In the genomic region with DNA sequence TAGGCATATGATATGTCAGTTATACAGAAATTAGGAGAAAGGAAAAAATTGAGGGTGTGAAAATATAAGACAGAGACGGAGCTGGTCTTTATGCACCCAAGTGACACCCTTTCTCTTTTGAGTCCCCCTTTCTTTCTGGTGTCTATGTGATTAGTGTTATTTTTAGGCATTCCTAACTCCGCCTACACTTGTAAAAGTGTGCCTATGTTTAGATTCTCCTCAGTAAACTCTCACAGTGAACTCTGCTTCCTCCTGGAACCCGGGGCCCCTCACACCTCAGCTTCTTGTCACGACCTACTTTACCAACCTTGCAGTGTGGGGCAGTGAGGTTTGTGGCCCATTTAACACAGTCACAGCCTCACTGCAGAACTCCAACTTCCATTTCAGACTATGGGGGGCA, we compare ENCODE assay signal across 9 mouse cellular contexts.
"Had no signal": no experiment of that assay in that cellular context is flagged by ENCODE, and none has a peak within 500 bp of the region (broad histone marks: within the 10 kb centered on the region; RNA-seq: fewer than 3 reads in every experiment).

No protein-coding gene starts in this region.

- DNase-seq: kidney, postnatal 25 days; lung, adult 18-20 months; thymus, postnatal 4 days had no signal

- H3K27me3 ChIP-seq: midbrain, embryonic 12.5 days; neural tube, embryonic 12.5 days had no signal

- H3K4me2 ChIP-seq: limb, embryonic 12.5 days; midbrain, embryonic 12.5 days; neural tube, embryonic 12.5 days had no signal

- H3K4me1 ChIP-seq: neural tube, embryonic 12.5 days had no signal

- H3K9me3 ChIP-seq: limb, embryonic 12.5 days; midbrain, embryonic 12.5 days; neural tube, embryonic 12.5 days had no signal

- H3K9ac ChIP-seq: limb, embryonic 12.5 days; liver, embryonic 14.5 days; midbrain, embryonic 12.5 days; neural tube, embryonic 12.5 days had no signal

- H3K36me3 ChIP-seq: limb, embryonic 12.5 days; midbrain, embryonic 12.5 days; neural tube, embryonic 12.5 days had no signal

- H3K27ac ChIP-seq: left cerebral cortex, adult 2 months; limb, embryonic 12.5 days; liver, embryonic 14.5 days; neural tube, embryonic 12.5 days; stomach, postnatal 0 days had no signal

- H3K4me3 ChIP-seq: left cerebral cortex, adult 2 months; limb, embryonic 12.5 days; midbrain, embryonic 12.5 days; neural tube, embryonic 12.5 days had no signal
